Mouse (Mus musculus) lung, postnatal 14 days (tissue): ENCODE data around the gene Chd3.

ENCODE experiments used
- DNase-seq: peaks from one replicate; pipeline ENCODE4 v3.0.0; 2021

Gene Chd3

GRCm38 (mm10) chr11:69364376-69364775 is 4.8 kb downstream of the Chd3 start:
- DNase-seq, result no peak

- DNase-seq, result no peak
Observed at GRCm38 (mm10) chr11:69362479-69362878, 6.7 kb downstream of the Chd3 start.

GRCm38 (mm10) chr11:69362021-69362420 is 7.2 kb downstream of the Chd3 start:
- DNase-seq, result no peak

DNA sequence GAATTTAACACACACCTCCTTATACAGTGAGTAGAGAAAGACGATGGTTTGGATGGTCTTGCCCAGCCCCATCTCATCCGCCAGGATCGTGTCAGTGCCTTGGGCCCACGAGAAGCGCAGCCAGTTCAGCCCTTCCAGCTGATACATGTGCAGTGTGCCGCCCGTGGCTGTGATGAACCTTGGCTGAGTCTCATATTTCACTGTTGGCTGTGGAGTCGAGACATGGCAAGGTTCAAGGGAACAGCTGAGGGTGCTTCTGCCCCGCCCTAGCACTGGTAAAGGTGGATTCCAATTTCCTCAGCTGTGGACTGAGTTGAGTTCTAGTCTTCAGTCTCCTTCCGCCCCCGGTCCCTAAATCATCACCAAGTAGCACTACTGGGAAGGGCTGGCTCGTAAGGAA is 11.5 kb downstream of the Chd3 start:
- DNase-seq, result no peak

DNA sequence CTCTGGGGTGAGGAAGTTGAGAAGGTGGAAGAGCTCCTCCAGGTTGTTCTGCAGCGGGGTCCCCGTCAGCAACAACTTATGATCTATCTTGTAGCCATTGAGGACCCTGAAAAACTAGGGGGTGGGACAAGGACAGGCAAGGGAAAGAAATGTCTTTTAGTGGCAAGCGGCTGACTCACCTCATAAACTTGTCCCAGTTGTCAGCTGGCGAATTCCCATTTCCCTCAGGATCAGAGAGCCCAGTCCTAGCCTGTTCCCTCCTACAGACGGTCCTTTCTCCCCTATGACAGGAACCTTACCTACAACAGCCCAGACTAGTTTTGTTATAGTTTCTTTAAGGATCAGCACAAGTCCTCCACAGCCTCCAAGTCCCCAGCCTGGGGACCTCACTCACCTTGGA is 12.7 kb downstream of the Chd3 start:
- DNase-seq, result no peak

DNA sequence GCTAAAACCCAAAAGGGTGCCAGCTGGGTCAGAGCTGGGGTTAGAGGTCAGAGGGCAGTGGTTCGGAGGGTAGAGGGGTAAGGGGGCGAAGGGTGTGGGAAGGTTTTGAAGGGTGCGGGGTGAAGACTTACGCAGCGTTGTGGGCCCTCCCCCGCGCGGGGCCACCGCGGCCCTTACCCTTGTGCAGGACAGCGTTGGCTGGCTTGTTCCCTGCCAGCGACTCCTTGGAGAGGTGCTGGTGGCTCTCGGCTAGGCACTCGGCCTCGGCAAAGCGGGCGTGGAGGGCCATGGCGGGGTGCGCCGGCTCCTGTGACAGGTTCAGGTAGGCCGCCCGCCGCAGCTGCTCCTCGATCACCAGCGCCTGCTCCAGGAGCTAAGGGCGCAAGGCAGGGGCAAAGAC is 22.8 kb downstream of the Chd3 start:
- DNase-seq, result no peak

- DNase-seq, result peak; percentile 64
Observed at GRCm38 (mm10) chr11:69340161-69341131, 28.8 kb downstream of the Chd3 start, which contains the start of gene Rnf227. Gene Rnf227 (plus strand): TSS chr11:69340461.

DNA sequence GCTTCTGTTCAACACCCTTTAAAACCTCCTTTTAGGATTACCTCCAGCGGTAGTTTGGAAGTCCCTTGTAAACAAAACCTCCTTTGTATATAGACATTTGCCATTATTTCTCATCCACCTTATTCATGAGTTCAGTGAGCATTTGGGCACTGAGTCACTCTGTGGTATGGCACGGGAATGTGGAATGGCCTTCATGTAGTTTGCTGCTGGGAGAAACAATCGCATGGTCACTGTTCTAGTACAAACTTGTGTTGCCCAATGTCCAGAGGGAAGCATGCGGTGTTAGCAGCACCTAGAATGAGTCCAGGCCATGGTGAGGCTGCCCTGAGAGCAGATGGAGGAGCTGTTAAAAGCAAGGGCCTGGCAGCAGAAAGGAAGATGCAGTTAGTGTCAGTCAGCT is 34.4 kb downstream of the Chd3 start:
- no peak for DNase-seq

DNA sequence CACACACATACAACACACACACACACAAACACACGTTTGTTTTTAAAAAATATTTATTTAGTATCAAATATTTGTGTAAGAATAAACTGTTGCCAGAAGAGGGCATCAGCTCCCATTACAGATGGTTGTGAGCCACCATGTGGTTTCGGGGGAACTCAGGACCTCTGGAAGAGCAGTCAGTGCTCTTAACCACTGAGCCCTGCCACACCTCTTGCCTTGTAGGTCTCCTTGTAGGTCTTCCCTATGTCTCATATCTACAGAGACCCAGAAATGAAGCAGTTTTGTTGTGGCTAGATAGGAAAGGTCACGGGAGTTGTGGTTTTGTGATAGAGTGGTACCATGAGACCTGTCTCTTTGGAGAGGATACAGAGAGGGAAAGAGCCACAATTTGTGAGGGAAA is 35.3 kb downstream of the Chd3 start:
- DNase-seq, result no peak

DNA sequence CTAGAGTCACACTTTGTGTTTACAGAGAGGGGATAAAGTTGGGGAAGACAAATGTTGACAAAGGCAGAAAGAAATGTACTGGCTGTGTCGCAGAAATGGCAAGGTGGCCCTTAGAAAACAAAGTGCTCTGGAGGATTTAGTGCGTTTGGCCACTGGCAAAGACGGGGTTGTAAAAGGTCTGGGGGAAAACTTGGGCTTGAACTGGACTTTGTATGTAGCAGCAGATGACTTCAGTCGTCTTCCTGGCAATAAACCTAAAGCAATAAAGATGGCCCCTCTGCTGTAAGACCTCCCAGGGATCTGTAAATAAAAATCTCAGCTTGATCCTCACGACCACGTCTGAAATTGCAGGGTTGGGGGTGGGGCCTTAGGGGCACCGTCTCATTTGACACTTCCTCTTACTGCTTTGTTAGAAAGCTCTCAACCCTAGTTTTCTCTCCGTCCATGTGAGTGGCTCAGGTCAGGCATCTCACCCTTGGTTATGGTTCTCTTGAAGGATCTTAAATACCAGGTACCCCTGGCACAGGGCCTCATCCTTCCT is 36.4 kb downstream of the Chd3 start:
- no peak for DNase-seq

GRCm38 (mm10) chr11:69331929-69332405 is 37.2 kb downstream of the Chd3 start:
- peak; percentile 69 for DNase-seq

GRCm38 (mm10) chr11:69331152-69331551 is 38.1 kb downstream of the Chd3 start:
- DNase-seq, result no peak

DNA sequence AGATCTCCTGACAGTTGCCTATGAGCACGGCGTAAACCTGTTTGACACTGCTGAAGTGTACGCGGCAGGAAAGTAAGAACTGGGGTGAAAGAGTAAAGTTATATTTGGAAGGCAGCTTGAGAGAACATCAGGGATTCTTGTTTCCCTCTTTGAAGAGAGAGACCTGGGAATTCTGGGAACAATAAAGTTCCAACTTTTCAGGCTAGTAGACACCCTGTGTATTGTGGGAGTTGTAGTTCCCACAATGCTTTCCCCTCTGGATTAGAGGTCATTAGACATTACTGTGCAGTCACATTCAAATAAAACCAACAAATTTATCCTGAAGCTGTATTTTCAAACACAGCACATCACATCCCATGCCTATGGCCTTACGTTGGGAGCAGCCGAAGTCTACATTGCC is 40.7 kb downstream of the Chd3 start:
- no peak for DNase-seq

GRCm38 (mm10) chr11:69327648-69328047 is 41.6 kb downstream of the Chd3 start:
- no peak for DNase-seq

DNA sequence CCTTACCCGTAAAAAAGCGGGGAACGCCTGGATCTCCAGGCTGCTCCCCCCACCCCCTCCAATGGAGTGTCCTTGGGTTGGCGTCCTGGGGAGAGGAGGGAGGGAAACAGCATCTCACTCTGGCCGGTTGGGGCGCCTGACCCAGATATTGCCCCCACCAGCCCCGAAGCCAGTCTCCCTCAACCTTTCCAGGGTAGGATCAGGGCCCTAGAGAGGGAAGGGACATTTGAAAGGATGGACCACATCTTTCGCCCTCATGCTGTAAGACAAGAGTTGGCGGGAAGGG is 42.1 kb downstream of the Chd3 start:
- DNase-seq, result no peak

- no peak for DNase-seq
Observed at GRCm38 (mm10) chr11:69326408-69327156, 42.6 kb downstream of the Chd3 start.

DNA sequence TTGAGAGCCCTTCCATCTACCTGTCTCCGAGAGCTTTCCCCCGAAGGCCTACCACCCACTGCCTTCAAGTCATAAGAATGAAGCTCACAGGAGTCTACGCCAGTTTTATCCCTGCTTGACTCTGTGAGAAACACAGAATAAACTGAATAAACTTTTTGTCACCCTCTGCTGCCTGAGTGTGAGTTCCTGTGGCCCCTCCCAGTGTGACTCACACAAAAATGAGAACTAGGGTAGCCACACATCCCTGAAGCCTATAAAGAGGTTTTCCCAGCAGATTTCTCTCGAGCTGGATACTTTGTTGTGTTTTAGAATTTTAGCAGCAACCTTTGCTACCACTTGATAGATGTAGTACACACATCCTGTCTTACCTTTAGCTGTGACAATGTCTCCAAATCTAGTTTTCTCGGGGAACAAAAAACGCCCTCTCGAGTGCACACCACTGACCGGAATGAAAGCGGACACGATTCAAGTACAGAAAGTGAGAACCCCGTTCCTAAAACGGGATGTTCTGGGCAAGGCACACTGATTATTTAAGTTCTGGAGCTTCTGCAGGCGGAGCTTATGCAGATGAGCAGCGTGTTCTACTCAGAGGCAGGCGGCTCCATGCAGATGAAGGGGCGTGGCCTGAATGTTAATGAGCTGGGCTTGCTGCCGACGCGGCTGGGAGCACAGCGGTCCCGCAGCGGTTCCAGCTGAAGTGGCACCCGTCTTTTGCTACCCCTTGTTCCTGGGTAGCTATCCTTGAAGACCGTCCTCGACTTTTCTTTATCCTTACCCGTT is 43.4 kb downstream of the Chd3 start, which contains the start of gene Kcnab3:
Gene Kcnab3 (plus strand): TSS at position 631 of the 780 bp plus-strand sequence.
- peak; percentile 89 for DNase-seq

DNA sequence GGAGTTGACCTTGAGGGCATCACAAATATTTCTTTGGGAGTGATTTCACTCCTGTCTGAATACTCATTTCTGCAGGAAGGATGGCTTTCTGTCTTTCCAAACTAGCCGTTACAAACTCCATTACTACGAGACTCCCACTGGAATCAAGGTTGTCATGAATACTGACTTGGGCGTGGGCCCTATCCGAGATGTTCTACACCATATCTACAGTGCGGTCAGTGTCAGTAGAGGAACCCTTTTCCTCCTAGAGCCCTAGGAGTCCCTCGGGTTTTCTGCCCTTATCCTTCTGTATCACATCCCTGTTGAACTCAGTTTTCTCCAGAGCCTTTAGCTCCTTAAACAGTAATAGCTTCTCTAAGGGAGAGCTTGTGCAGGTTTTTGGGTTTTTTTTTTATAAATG is 44.5 kb downstream of the Chd3 start:
- no peak for DNase-seq

DNA sequence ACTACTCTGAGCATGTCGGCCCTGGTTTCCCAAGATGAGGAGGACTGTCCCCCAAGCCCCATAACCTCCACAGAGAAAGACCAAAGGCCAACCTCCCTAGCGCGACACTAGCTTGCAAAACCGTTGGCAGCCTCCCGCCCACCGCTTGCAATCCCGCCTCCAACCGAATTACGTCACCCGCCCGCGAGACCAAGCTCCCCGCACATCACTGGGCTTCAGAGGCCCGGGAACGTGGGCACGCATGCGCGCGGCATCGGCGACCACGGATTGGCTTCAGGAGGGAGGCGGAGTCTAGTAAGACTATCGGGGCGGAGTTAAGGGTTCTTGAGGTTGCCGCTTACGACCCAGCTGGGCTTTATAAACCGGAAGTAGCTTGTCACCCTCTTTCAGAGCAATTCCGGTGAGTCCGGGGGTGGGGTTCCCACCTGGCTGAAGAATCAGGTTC is 45.5 kb downstream of the Chd3 start, which contains the start of the genes Cntrob and Trappc1:
Gene Cntrob (minus strand): TSS at position 109 of the 445 bp plus-strand sequence.
Gene Trappc1 (plus strand): TSS at position 314 of the 445 bp plus-strand sequence.
- peak; percentile 99 for DNase-seq

DNA sequence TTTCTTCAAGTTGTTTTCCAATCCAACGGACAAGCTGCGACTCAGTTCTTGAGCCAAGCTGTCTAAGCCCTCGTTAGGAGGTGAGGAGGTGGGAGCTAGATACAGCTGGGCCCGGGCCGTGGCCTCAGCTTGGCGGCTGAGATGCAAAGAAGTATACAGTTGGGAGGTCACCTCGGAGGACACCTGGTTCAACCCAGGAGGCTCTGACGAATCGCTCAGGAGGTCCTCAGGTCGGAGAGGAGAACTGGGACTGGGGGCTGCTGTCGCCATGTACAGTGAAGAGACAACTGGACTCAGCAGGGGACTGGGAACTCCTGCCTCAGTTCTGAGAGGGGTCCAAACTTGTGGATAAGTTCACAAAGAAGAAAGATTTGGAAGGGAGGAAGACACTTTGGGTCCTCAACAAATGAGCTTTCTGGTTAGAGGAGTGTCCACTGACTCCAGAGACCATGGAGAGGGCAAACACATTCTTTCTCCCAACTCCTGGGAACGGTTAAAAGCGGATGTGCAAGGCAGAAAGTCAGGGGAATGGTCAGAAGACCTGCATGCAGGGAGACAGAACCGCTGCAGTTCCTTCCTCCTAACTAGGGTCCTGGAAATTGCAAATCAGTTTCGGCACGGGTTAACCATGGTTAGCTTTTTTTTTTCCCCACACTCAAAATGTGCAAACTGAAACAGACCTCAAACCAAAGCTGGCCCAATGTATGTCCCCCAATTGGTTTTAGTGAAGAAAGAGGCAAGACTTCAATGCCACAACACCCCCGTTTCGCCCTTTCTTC is 46.3 kb downstream of the Chd3 start:
- no peak for DNase-seq

GRCm38 (mm10) chr11:69322010-69322409 is 47.2 kb downstream of the Chd3 start:
- no peak for DNase-seq

- no peak for DNase-seq
Observed at GRCm38 (mm10) chr11:69321580-69321979, 47.6 kb downstream of the Chd3 start.
